Mouse (Mus musculus) heart, adult 9 months (tissue): ENCODE data around the gene Nol4l.

Source experiments
- DNase-seq, 2 experiments: peaks; one replicate each; pipeline ENCODE4 v3.0.0; 2022; ENCODE audit warnings: low spot score in 2 of 2

Gene Nol4l

GRCm38 (mm10) chr2:153529931-153530766, at the start of gene Nol4l:
Gene Nol4l, minus strand, starts transcription at chr2:153529971.
- DNase-seq = peak in 1 of 2 experiments; percentile 8

GRCm38 (mm10) chr2:153577122-153577521, 47.4 kb upstream of the Nol4l start:
- DNase-seq = no peak

GRCm38 (mm10) chr2:153576150-153576549, 46.4 kb upstream of the Nol4l start:
- DNase-seq = no peak

GRCm38 (mm10) chr2:153575554-153575953, 45.8 kb upstream of the Nol4l start:
- DNase-seq = no peak

- no peak for DNase-seq
These were observed 43.3 kb upstream of the Nol4l start for GRCm38 (mm10) chr2:153573101-153573500.

- no peak for DNase-seq
These were observed 38.8 kb upstream of the Nol4l start for GRCm38 (mm10) chr2:153568541-153568940.

- DNase-seq = no peak
These were observed 38.2 kb upstream of the Nol4l start for GRCm38 (mm10) chr2:153568013-153568412.

- no peak for DNase-seq
These were observed 34.6 kb upstream of the Nol4l start for GRCm38 (mm10) chr2:153564343-153564742.

GRCm38 (mm10) chr2:153561564-153561963, 31.8 kb upstream of the Nol4l start:
- no peak for DNase-seq

- DNase-seq = peak; percentile 51
These were observed 31.1 kb upstream of the Nol4l start for GRCm38 (mm10) chr2:153560664-153561541.

- DNase-seq = no peak
These were observed 29.9 kb upstream of the Nol4l start for GRCm38 (mm10) chr2:153559613-153560152.

GRCm38 (mm10) chr2:153558464-153558863, 28.7 kb upstream of the Nol4l start:
- no peak for DNase-seq

GRCm38 (mm10) chr2:153557259-153557658, 27.5 kb upstream of the Nol4l start:
- DNase-seq = no peak

GRCm38 (mm10) chr2:153556208-153556607, 26.4 kb upstream of the Nol4l start:
- no peak for DNase-seq

- DNase-seq = no peak
These were observed 24.8 kb upstream of the Nol4l start for GRCm38 (mm10) chr2:153554543-153554942.

- DNase-seq = no peak
These were observed 19.7 kb upstream of the Nol4l start for GRCm38 (mm10) chr2:153549486-153549885.

- DNase-seq = no peak
These were observed 18.6 kb upstream of the Nol4l start for GRCm38 (mm10) chr2:153548221-153548923.

GRCm38 (mm10) chr2:153547633-153548032, 17.9 kb upstream of the Nol4l start:
- no peak for DNase-seq

- no peak for DNase-seq
These were observed 17.2 kb upstream of the Nol4l start for GRCm38 (mm10) chr2:153546972-153547371.

GRCm38 (mm10) chr2:153546471-153546870, 16.7 kb upstream of the Nol4l start:
- DNase-seq = no peak

GRCm38 (mm10) chr2:153544771-153545170, 15.0 kb upstream of the Nol4l start:
- DNase-seq = no peak
